Mouse (Mus musculus) cortical plate, adult 2 months (tissue): ENCODE measurements around the gene Stx7.
A peak's percentile ranks its signal among the peaks of the same experiment; 100 is the strongest.

Experiments
- CTCF ChIP-seq: fragments of 200-500 bp; IDR thresholded peaks from 2 replicates; pipeline ENCODE4 v1.5.1; 2011; ENCODE audit warnings: mild to moderate bottlenecking, control low read depth, low read length; ENCODE audit not compliant: insufficient read depth; ENCODE audit errors: extremely low read depth
- POLR2A ChIP-seq: fragments of 200-500 bp; IDR thresholded peaks from 2 replicates; pipeline ENCODE4 v1.6.1; 2011; ENCODE audit warnings: mild to moderate bottlenecking, low read length, control low read depth; ENCODE audit not compliant: insufficient read depth; ENCODE audit errors: extremely low read depth

GRCm38 (mm10) chr10:24190392-24190791 is 41.3 kb downstream of the Stx7 start:
- TF ChIP-seq POLR2A (no peak), CTCF (0 out of 2 replicates have a peak, but pooled peaks have one; percentile 20)
